Mouse (Mus musculus): ENCODE measurements at regions not wholly inside any gene's neighbourhood (a gene's known extent, or its start where the extent isn't known, plus 50 kb on each side); places are given as distances from the start of the nearest gene placed in this dataset.

- no peak overlapping the region for H3K27ac ChIP-seq (ENCODE audit: low read depth, low read length)
- H3K36me3 ChIP-seq (ENCODE audit: control insufficient read depth, insufficient read depth, low read length), result no peaks in the 10 kb centered on the region
- no peak overlapping the region for H3K4me3 ChIP-seq (ENCODE audit: low read depth, low read length)
- no peaks in the 10 kb centered on the region for H3K9me3 ChIP-seq (ENCODE audit: control insufficient read depth, low read length)
- 88% methylated on average over 10 of the region's 10 CpGs for WGBS
- no peak for ATAC-seq (ENCODE audit: low FRiP score)
- DNase-seq (ENCODE audit: low spot score, missing footprints), result no peak
- no peak overlapping the region for H3K4me2 ChIP-seq
- no peaks in the 10 kb centered on the region for H3K4me1 ChIP-seq (ENCODE audit: control insufficient read depth, insufficient read depth, low read length)
- no peaks in the 10 kb centered on the region for H3K27me3 ChIP-seq (ENCODE audit: control insufficient read depth, insufficient read depth, low read length)
- H3K9ac ChIP-seq (ENCODE audit: low read length), result no peak overlapping the region
Observed at GRCm38 (mm10) chr12:106568541-106569085, 558.6 kb downstream of the Vrk1 start.

DNA sequence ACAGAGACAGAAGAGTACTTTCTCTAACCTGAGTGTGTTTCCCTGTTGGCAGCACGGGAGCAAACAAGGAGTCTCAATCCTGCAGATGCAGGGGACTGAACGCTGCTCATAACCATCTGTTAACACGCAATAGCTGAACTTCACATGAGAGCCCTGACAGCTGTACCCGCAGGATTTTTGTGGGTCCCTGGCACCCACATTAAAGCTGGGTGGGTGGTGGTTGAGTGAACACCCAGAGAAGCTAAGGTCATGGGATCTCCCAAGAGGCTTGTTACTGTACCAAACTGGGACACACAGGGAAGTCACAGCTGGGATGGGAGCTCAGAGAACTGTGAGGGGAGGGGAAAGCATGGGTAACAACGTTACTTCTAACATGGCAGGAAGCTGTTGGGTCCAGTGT is 562.9 kb downstream of the Vrk1 start:
- H3K36me3 ChIP-seq (ENCODE audit: control insufficient read depth, insufficient read depth, low read length), result no peaks in the 10 kb centered on the region
- DNase-seq (ENCODE audit: low spot score, missing footprints) (no peak), ATAC-seq (ENCODE audit: low FRiP score) (no peak)
- 93% methylated on average over 5 of the region's 5 CpGs for WGBS
- H3K27ac ChIP-seq (ENCODE audit: low read depth, low read length), result no peak overlapping the region
- no peak overlapping the region for H3K9ac ChIP-seq (ENCODE audit: low read length)
- no peaks in the 10 kb centered on the region for H3K4me1 ChIP-seq (ENCODE audit: control insufficient read depth, insufficient read depth, low read length)
- H3K27me3 ChIP-seq (ENCODE audit: control insufficient read depth, insufficient read depth, low read length), result no peaks in the 10 kb centered on the region
- no peak overlapping the region for H3K4me2 ChIP-seq
- H3K4me3 ChIP-seq (ENCODE audit: low read depth, low read length), result no peak overlapping the region
- H3K9me3 ChIP-seq (ENCODE audit: control insufficient read depth, low read length), result no peaks in the 10 kb centered on the region

- H3K9ac ChIP-seq (ENCODE audit: low read length), result no peak overlapping the region
- ATAC-seq (ENCODE audit: low FRiP score), result no peak
- no peaks in the 10 kb centered on the region for H3K4me1 ChIP-seq (ENCODE audit: control insufficient read depth, insufficient read depth, low read length)
Observed at GRCm38 (mm10) chr12:106582760-106583159, 572.7 kb downstream of the Vrk1 start.

GRCm38 (mm10) chr12:106585626-106586025 is 575.6 kb downstream of the Vrk1 start:
- no peaks in the 10 kb centered on the region for H3K4me1 ChIP-seq (ENCODE audit: control insufficient read depth, insufficient read depth, low read length)
- H3K27me3 ChIP-seq (ENCODE audit: control insufficient read depth, insufficient read depth, low read length), result no peaks in the 10 kb centered on the region
- WGBS, result 82% methylated on average over 5 of the region's 5 CpGs

More at GRCm38 (mm10) chr12:106582760-106583159, 572.7 kb downstream of the Vrk1 start:
- DNase-seq (ENCODE audit: low spot score, missing footprints), result no peak
- Histone ChIP-seq H3K27me3 (ENCODE audit: control insufficient read depth, insufficient read depth, low read length) (no peaks in the 10 kb centered on the region), H3K27ac (ENCODE audit: low read depth, low read length) (no peak overlapping the region), H3K9me3 (ENCODE audit: control insufficient read depth, low read length) (no peaks in the 10 kb centered on the region), H3K4me3 (ENCODE audit: low read depth, low read length) (no peak overlapping the region), H3K36me3 (ENCODE audit: control insufficient read depth, insufficient read depth, low read length) (no peaks in the 10 kb centered on the region), H3K4me2 (no peak overlapping the region)
- 87% methylated on average over 9 of the region's 9 CpGs for WGBS

DNA sequence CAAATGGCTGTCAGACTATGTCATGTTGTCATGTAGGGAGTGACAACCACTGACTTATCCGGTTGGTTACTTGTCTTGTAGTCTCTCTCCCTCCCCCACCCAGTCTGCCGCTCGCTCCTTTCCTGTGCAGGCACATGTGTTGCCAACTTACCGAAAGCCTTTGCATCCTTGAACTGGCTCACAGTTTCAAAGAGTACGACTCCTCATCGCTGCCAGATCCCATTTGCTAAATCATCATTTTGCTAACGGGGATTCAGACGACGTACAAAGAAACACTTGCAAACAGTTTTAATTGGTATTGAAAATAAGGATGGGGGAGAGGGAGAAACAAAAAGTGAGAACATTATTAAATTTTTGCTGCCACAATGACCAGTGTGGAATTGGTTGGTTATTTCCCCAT is 582.7 kb downstream of the Vrk1 start:
- H3K4me2 ChIP-seq, result no peak overlapping the region
- H3K9me3 ChIP-seq (ENCODE audit: control insufficient read depth, low read length), result no peaks in the 10 kb centered on the region
- no peaks in the 10 kb centered on the region for H3K4me1 ChIP-seq (ENCODE audit: control insufficient read depth, insufficient read depth, low read length)
- H3K36me3 ChIP-seq (ENCODE audit: control insufficient read depth, insufficient read depth, low read length), result no peaks in the 10 kb centered on the region
- no peaks in the 10 kb centered on the region for H3K27me3 ChIP-seq (ENCODE audit: control insufficient read depth, insufficient read depth, low read length)
- ATAC-seq (ENCODE audit: low FRiP score) (no peak), DNase-seq (ENCODE audit: low spot score, missing footprints) (peak; percentile 47)
- no peak overlapping the region for H3K4me3 ChIP-seq (ENCODE audit: low read depth, low read length)
- no peak overlapping the region for H3K27ac ChIP-seq (ENCODE audit: low read depth, low read length)
- WGBS, result 93% methylated on average over 9 of the region's 9 CpGs
- no peak overlapping the region for H3K9ac ChIP-seq (ENCODE audit: low read length)

More at GRCm38 (mm10) chr12:106585626-106586025, 575.6 kb downstream of the Vrk1 start:
- Histone ChIP-seq H3K9ac (ENCODE audit: low read length) (no peak overlapping the region), H3K27ac (ENCODE audit: low read depth, low read length) (no peak overlapping the region), H3K36me3 (ENCODE audit: control insufficient read depth, insufficient read depth, low read length) (no peaks in the 10 kb centered on the region), H3K9me3 (ENCODE audit: control insufficient read depth, low read length) (no peaks in the 10 kb centered on the region), H3K4me3 (ENCODE audit: low read depth, low read length) (no peak overlapping the region), H3K4me2 (no peak overlapping the region)
- ATAC-seq (ENCODE audit: low FRiP score) (no peak), DNase-seq (ENCODE audit: low spot score, missing footprints) (no peak)

GRCm38 (mm10) chr12:106597636-106598035 is 587.6 kb downstream of the Vrk1 start:
- WGBS, result 63% methylated on average over 12 of the region's 12 CpGs
- DNase-seq (ENCODE audit: low spot score, missing footprints) (no peak), ATAC-seq (ENCODE audit: low FRiP score) (no peak)
- no peaks in the 10 kb centered on the region; the same call in 1 of the 2 replicates for H3K9me3 ChIP-seq (ENCODE audit: control insufficient read depth, low read length)
- no peaks in the 10 kb centered on the region for H3K36me3 ChIP-seq (ENCODE audit: control insufficient read depth, insufficient read depth, low read length)
- H3K27ac ChIP-seq (ENCODE audit: low read depth, low read length), result no peak overlapping the region
- no peak overlapping the region for H3K4me3 ChIP-seq (ENCODE audit: low read depth, low read length)
- H3K4me2 ChIP-seq, result no peak overlapping the region
- H3K9ac ChIP-seq (ENCODE audit: low read length), result no peak overlapping the region
- no peaks in the 10 kb centered on the region for H3K27me3 ChIP-seq (ENCODE audit: control insufficient read depth, insufficient read depth, low read length)
- no peaks in the 10 kb centered on the region for H3K4me1 ChIP-seq (ENCODE audit: control insufficient read depth, insufficient read depth, low read length)

- DNase-seq (ENCODE audit: low spot score, missing footprints) (peak; percentile 72), ATAC-seq (ENCODE audit: low FRiP score) (no peak)
- no peak overlapping the region for H3K9ac ChIP-seq (ENCODE audit: low read length)
- no peak overlapping the region for H3K27ac ChIP-seq (ENCODE audit: low read depth, low read length)
- no peaks in the 10 kb centered on the region for H3K9me3 ChIP-seq (ENCODE audit: control insufficient read depth, low read length)
- H3K4me3 ChIP-seq (ENCODE audit: low read depth, low read length), result no peak overlapping the region
- H3K36me3 ChIP-seq (ENCODE audit: control insufficient read depth, insufficient read depth, low read length), result no peaks in the 10 kb centered on the region
- no peaks in the 10 kb centered on the region for H3K4me1 ChIP-seq (ENCODE audit: control insufficient read depth, insufficient read depth, low read length)
- H3K4me2 ChIP-seq, result no peak overlapping the region
- H3K27me3 ChIP-seq (ENCODE audit: control insufficient read depth, insufficient read depth, low read length), result no peaks in the 10 kb centered on the region
Observed at GRCm38 (mm10) chr12:106607240-106607639, 597.2 kb downstream of the Vrk1 start.

DNA sequence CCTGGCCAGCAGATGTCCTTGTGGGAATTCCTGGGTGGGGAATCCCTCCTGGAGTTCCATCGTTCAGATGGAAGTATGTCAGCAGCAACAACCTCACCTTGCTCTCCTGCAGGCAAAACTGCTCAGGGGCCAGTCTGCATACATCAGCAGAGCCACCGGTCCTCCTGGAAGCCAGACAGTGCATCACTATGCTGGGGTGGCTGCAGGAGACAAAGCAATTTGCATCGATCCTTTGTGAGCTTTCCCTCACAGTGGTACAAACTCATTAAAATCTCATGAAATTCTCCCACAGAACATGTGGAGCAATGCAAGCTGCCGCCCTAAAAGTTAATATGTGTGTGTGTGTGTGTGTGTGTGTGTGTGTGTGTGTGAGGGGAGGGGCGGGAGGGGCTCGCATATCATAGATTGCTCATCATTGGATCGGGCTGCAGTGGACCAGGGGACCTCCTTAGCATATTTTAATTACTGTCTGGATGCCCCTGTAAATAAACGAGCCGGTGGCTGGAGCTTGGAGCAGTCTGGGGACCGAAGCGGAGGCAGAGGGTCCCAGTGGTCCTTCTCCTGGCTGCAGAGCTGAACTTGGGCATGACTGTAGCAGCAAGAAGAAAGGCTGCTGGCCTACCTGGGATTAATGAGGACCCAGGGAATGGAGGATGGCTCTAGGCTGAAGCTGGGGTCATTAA is 597.8 kb downstream of the Vrk1 start:
- no peak overlapping the region for H3K4me2 ChIP-seq
- 74% methylated on average over 11 of the region's 11 CpGs for WGBS
- no peak overlapping the region for H3K9ac ChIP-seq (ENCODE audit: low read length)
- H3K36me3 ChIP-seq (ENCODE audit: control insufficient read depth, insufficient read depth, low read length), result no peaks in the 10 kb centered on the region
- peak; percentile 47 for DNase-seq (ENCODE audit: low spot score, missing footprints)
- H3K4me3 ChIP-seq (ENCODE audit: low read depth, low read length), result no peak overlapping the region
- ATAC-seq (ENCODE audit: low FRiP score), result peak; percentile 50; the same call in 1 of the 2 replicates
- H3K27me3 ChIP-seq (ENCODE audit: control insufficient read depth, insufficient read depth, low read length), result no peaks in the 10 kb centered on the region
- H3K27ac ChIP-seq (ENCODE audit: low read depth, low read length), result no peak overlapping the region
- H3K4me1 ChIP-seq (ENCODE audit: control insufficient read depth, insufficient read depth, low read length), result no peaks in the 10 kb centered on the region
- H3K9me3 ChIP-seq (ENCODE audit: control insufficient read depth, low read length), result no peaks in the 10 kb centered on the region

- H3K9ac ChIP-seq (ENCODE audit: low read length), result no peak overlapping the region
- no peak for ATAC-seq (ENCODE audit: low FRiP score)
- no peaks in the 10 kb centered on the region for H3K27me3 ChIP-seq (ENCODE audit: control insufficient read depth, insufficient read depth, low read length)
- H3K36me3 ChIP-seq (ENCODE audit: control insufficient read depth, insufficient read depth, low read length), result no peaks in the 10 kb centered on the region
- DNase-seq (ENCODE audit: low spot score, missing footprints), result peak; percentile 65
- H3K9me3 ChIP-seq (ENCODE audit: control insufficient read depth, low read length), result no peaks in the 10 kb centered on the region
- 91% methylated on average over 6 of the region's 6 CpGs for WGBS
- H3K27ac ChIP-seq (ENCODE audit: low read depth, low read length), result no peak overlapping the region
- H3K4me3 ChIP-seq (ENCODE audit: low read depth, low read length), result no peak overlapping the region
- H3K4me2 ChIP-seq, result no peak overlapping the region
- no peaks in the 10 kb centered on the region for H3K4me1 ChIP-seq (ENCODE audit: control insufficient read depth, insufficient read depth, low read length)
Observed at GRCm38 (mm10) chr12:106618684-106619083, 608.7 kb downstream of the Vrk1 start.
